Mouse (Mus musculus): Measurements from ENCODE around the gene Nmi. TPM values are rescaled to one million over a fixed set of nuclear protein-coding genes. Genes with fewer than 3 reads are reported as not detected.

Gene Nmi
- polyA plus RNA-seq, 1 experiment from 2014 or later: 6.5 TPM

- Histone ChIP-seq H3K36me3 (no peaks in the 10 kb centered on the region), H3K27me3 (ENCODE audit: insufficient read depth, poor library complexity, severe bottlenecking) (no peaks in the 10 kb centered on the region), H3K27ac (peak overlapping the region; percentile 49; the same call in 1 of the 2 replicates), H3K4me1 (peaks cover 6% of the 10 kb centered on the region; the same call in 1 of the 2 replicates), H3K4me3 (no peak overlapping the region), H3K9me3 (no peaks in the 10 kb centered on the region)
- no peak for DNase-seq (ENCODE audit: low spot score)
- 48% methylated on average over 11 of the region's 11 CpGs for WGBS
Measured at GRCm38 (mm10) chr2:51981630-51982029, 8.3 kb upstream of the Nmi start.

- DNase-seq (ENCODE audit: low spot score): peak; percentile 85
- Histone ChIP-seq H3K36me3 (no peaks in the 10 kb centered on the region), H3K27me3 (ENCODE audit: insufficient read depth, poor library complexity, severe bottlenecking) (no peaks in the 10 kb centered on the region), H3K4me1 (no peaks in the 10 kb centered on the region), H3K4me3 (peak overlapping the region; percentile 64), H3K9me3 (no peaks in the 10 kb centered on the region), H3K27ac (peak overlapping the region; percentile 92)
- WGBS: 3% methylated on average over 40 of the region's 40 CpGs
Measured at GRCm38 (mm10) chr2:51972641-51973409, 469 bp downstream of the Nmi start.

- H3K4me1 ChIP-seq: no peaks in the 10 kb centered on the region
- 0 out of 2 replicates have a peak overlapping the region, but pooled peaks have one; percentile 92 for H3K27ac ChIP-seq
- H3K27me3 ChIP-seq (ENCODE audit: insufficient read depth, poor library complexity, severe bottlenecking): no peaks in the 10 kb centered on the region
- peak overlapping the region; percentile 64 for H3K4me3 ChIP-seq
- H3K9me3 ChIP-seq: no peaks in the 10 kb centered on the region
- no peaks in the 10 kb centered on the region for H3K36me3 ChIP-seq
- DNase-seq (ENCODE audit: low spot score): no peak
- 59% methylated on average over 5 of the region's 5 CpGs for WGBS
Measured at GRCm38 (mm10) chr2:51972142-51972541, 1.2 kb downstream of the Nmi start.

- H3K4me3 ChIP-seq: no peak overlapping the region
- H3K27ac ChIP-seq: no peak overlapping the region
- no peak for DNase-seq (ENCODE audit: low spot score)
- H3K4me1 ChIP-seq: no peaks in the 10 kb centered on the region
- no peaks in the 10 kb centered on the region for H3K36me3 ChIP-seq
- 93% methylated on average over 4 of the region's 4 CpGs for WGBS
- no peaks in the 10 kb centered on the region for H3K27me3 ChIP-seq (ENCODE audit: insufficient read depth, poor library complexity, severe bottlenecking)
- no peaks in the 10 kb centered on the region for H3K9me3 ChIP-seq
Measured at GRCm38 (mm10) chr2:51970897-51971296, 2.4 kb downstream of the Nmi start.

- Histone ChIP-seq H3K9me3 (no peaks in the 10 kb centered on the region), H3K27me3 (ENCODE audit: insufficient read depth, poor library complexity, severe bottlenecking) (no peaks in the 10 kb centered on the region), H3K4me3 (no peak overlapping the region), H3K36me3 (no peaks in the 10 kb centered on the region), H3K27ac (no peak overlapping the region), H3K4me1 (no peaks in the 10 kb centered on the region)
- 74% methylated on average over 3 of the region's 3 CpGs for WGBS
- DNase-seq (ENCODE audit: low spot score): no peak
Measured at GRCm38 (mm10) chr2:51967288-51967687, 6.0 kb downstream of the Nmi start.

- Histone ChIP-seq H3K9me3 (no peaks in the 10 kb centered on the region), H3K27me3 (ENCODE audit: insufficient read depth, poor library complexity, severe bottlenecking) (no peaks in the 10 kb centered on the region), H3K4me1 (no peaks in the 10 kb centered on the region), H3K27ac (no peak overlapping the region), H3K4me3 (no peak overlapping the region), H3K36me3 (no peaks in the 10 kb centered on the region)
- DNase-seq (ENCODE audit: low spot score): no peak
- WGBS: 82% methylated on average over 7 of the region's 7 CpGs
Measured at GRCm38 (mm10) chr2:51953648-51954204, 19.6 kb downstream of the Nmi start.

- no peak for DNase-seq (ENCODE audit: low spot score)
- Histone ChIP-seq H3K27me3 (ENCODE audit: insufficient read depth, poor library complexity, severe bottlenecking) (no peaks in the 10 kb centered on the region), H3K4me3 (no peak overlapping the region), H3K4me1 (no peaks in the 10 kb centered on the region), H3K27ac (no peak overlapping the region), H3K36me3 (no peaks in the 10 kb centered on the region), H3K9me3 (no peaks in the 10 kb centered on the region)
- 31% methylated on average over 1 of the region's 1 CpGs for WGBS
Measured at GRCm38 (mm10) chr2:51950876-51951275, 22.4 kb downstream of the Nmi start.

- H3K4me1 ChIP-seq: no peaks in the 10 kb centered on the region
- no peak overlapping the region for H3K4me3 ChIP-seq
- no peak for DNase-seq (ENCODE audit: low spot score)
- H3K36me3 ChIP-seq: no peaks in the 10 kb centered on the region
- no peak overlapping the region for H3K27ac ChIP-seq
- WGBS: 75% methylated on average over 6 of the region's 6 CpGs
- no peaks in the 10 kb centered on the region for H3K9me3 ChIP-seq
- no peaks in the 10 kb centered on the region for H3K27me3 ChIP-seq (ENCODE audit: insufficient read depth, poor library complexity, severe bottlenecking)
Measured at GRCm38 (mm10) chr2:51948105-51948830, 25.0 kb downstream of the Nmi start.

GRCm38 (mm10) chr2:51945812-51946211 lies 27.5 kb downstream of the Nmi start:
- no peak overlapping the region for H3K4me3 ChIP-seq
- H3K27me3 ChIP-seq (ENCODE audit: insufficient read depth, poor library complexity, severe bottlenecking): no peaks in the 10 kb centered on the region
- no peak for DNase-seq (ENCODE audit: low spot score)
- H3K9me3 ChIP-seq: no peaks in the 10 kb centered on the region
- no peaks in the 10 kb centered on the region for H3K36me3 ChIP-seq
- no peaks in the 10 kb centered on the region for H3K4me1 ChIP-seq
- WGBS: 51% methylated on average over 2 of the region's 2 CpGs
- no peak overlapping the region for H3K27ac ChIP-seq

GRCm38 (mm10) chr2:51941832-51942231 lies 31.5 kb downstream of the Nmi start:
- Histone ChIP-seq H3K4me1 (no peaks in the 10 kb centered on the region), H3K27me3 (ENCODE audit: insufficient read depth, poor library complexity, severe bottlenecking) (no peaks in the 10 kb centered on the region), H3K27ac (no peak overlapping the region), H3K9me3 (no peaks in the 10 kb centered on the region), H3K4me3 (no peak overlapping the region), H3K36me3 (no peaks in the 10 kb centered on the region)
- whole genome bisulfite sequencing: 86% methylated on average over 7 of the region's 7 CpGs
- DNase-seq (ENCODE audit: low spot score): no peak

- Histone ChIP-seq H3K27ac (no peak overlapping the region), H3K4me3 (no peak overlapping the region), H3K36me3 (no peaks in the 10 kb centered on the region), H3K27me3 (ENCODE audit: insufficient read depth, poor library complexity, severe bottlenecking) (peaks cover 6% of the 10 kb centered on the region; the same call in 1 of the 2 replicates), H3K9me3 (no peaks in the 10 kb centered on the region), H3K4me1 (peaks cover 5% of the 10 kb centered on the region; the same call in 1 of the 2 replicates)
- no peak for DNase-seq (ENCODE audit: low spot score)
- 46% methylated on average over 2 of the region's 3 CpGs for WGBS
Measured at GRCm38 (mm10) chr2:51938750-51939149, 34.5 kb downstream of the Nmi start.

GRCm38 (mm10) chr2:51937004-51937403 lies 36.3 kb downstream of the Nmi start:
- Histone ChIP-seq H3K27me3 (ENCODE audit: insufficient read depth, poor library complexity, severe bottlenecking) (peaks cover 6% of the 10 kb centered on the region; the same call in 1 of the 2 replicates), H3K27ac (no peak overlapping the region), H3K36me3 (no peaks in the 10 kb centered on the region), H3K4me3 (no peak overlapping the region), H3K9me3 (no peaks in the 10 kb centered on the region), H3K4me1 (peaks cover 9% of the 10 kb centered on the region; the same call in 1 of the 2 replicates)
- peak; percentile 36 for DNase-seq (ENCODE audit: low spot score)
- 65% methylated on average over 6 of the region's 6 CpGs for WGBS

- no peak for DNase-seq (ENCODE audit: low spot score)
- 75% methylated on average over 3 of the region's 3 CpGs for WGBS
Measured at GRCm38 (mm10) chr2:51936585-51936984, 36.7 kb downstream of the Nmi start.

More at GRCm38 (mm10) chr2:51936585-51936984, 36.7 kb downstream of the Nmi start:
- Histone ChIP-seq H3K27me3 (ENCODE audit: insufficient read depth, poor library complexity, severe bottlenecking) (peaks cover 6% of the 10 kb centered on the region; the same call in 1 of the 2 replicates), H3K36me3 (no peaks in the 10 kb centered on the region), H3K27ac (no peak overlapping the region), H3K4me1 (peaks cover 9% of the 10 kb centered on the region; the same call in 1 of the 2 replicates), H3K4me3 (no peak overlapping the region), H3K9me3 (no peaks in the 10 kb centered on the region)
